Mouse (Mus musculus): ENCODE measurements around the gene Rsf1.

GRCm38 (mm10) chr7:97733606-97734005, 153.9 kb downstream of the Rsf1 start:
- TF ChIP-seq CTCF (IDR thresholded peaks at IDR 0.05; ENCODE audit: borderline replicate concordance, insufficient read depth, low read depth, low read length) (no peak), POLR2A (IDR thresholded peaks at IDR 0.05; ENCODE audit: borderline replicate concordance, insufficient read depth, low read length) (no peak)
